13 mouse cellular contexts compared by ENCODE assay signal in the genomic region with DNA sequence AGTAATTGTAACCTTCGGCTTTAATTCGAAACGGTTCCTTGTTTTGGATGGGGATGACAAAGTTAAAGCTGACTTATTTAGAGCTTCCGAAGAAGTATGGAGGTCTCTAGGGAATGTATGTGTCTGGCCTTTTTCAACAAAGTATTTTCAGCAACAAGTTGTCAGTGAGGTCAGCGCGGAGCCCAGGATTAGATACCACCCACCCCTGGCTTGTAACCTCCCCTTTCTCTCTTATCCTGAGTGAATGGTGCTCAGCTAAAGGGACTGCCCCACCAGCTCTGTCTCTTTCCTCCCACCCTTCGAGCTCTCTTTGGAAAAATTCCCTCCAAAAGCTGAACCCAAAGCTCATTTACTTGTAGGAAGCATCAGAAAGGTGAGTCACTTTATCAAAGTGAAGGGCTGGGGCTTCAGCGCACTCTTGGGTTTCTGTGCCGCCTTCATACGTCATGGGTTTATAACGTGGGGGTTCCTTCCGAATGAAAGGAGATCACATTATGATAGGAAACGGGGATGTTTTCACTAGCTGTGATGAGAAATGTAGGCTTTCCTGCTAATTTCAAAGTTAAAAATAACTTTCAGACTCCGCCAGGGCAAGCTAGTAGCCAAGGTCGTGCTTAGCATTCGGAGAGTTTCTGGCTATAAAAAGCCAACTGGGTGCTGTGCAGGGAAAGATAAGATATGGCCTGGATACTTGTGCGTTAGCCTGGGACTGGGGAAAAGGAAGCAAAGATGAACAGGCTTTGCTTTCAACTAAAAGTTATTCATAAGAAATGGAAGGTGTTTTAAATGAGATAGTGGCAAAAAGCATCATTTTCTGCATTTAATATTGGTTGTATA. TPM values are rescaled to one million over a fixed set of nuclear protein-coding genes. Genes with fewer than 3 reads are reported as not detected.
DNase-seq lines count a peak whose midpoint lies in the region; ATAC-seq and TF ChIP-seq lines count a peak whose summit lies in the region.
"Had no signal": no experiment of that assay in that cellular context is flagged by ENCODE, and none has a peak within 500 bp of the region (broad histone marks: within the 10 kb centered on the region; RNA-seq: fewer than 3 reads in every experiment).

No protein-coding gene starts in this region.

- no peak for DNase-seq in frontal cortex, postnatal 14 days (ENCODE audit: low spot score in 2 of 2)
- no peak for DNase-seq in neural tube, embryonic 10.5 days (ENCODE audit: extremely low spot score, low spot score)
- DNase-seq in intestine, embryonic 14.5 days (ENCODE audit: low spot score), result peak; percentile 56
- DNase-seq in stomach, postnatal 0 days (ENCODE audit: low spot score), result no peak
- DNase-seq in thymus, postnatal 14 days, result no peak
- no peak for DNase-seq in forebrain, postnatal 0 days
- DNase-seq: left cerebral cortex, postnatal 4 days had no signal

- H3K4me2 ChIP-seq in neural tube, embryonic 13.5 days, result peak overlapping the region; percentile 15
- peak overlapping the region; percentile 43 for H3K4me2 ChIP-seq in intestine, embryonic 14.5 days (ENCODE audit: low read length)
- peak overlapping the region; percentile 28 for H3K4me2 ChIP-seq in stomach, postnatal 0 days (replicated peaks; ENCODE audit: low read depth)
- no peak overlapping the region for H3K4me2 ChIP-seq in forebrain, postnatal 0 days (ENCODE audit: low read depth)

- H3K9me3 ChIP-seq in neural tube, embryonic 13.5 days, result no peaks in the 10 kb centered on the region
- H3K9me3 ChIP-seq in intestine, embryonic 14.5 days (ENCODE audit: control insufficient read depth, low read length), result no peaks in the 10 kb centered on the region
- H3K9me3 ChIP-seq in stomach, postnatal 0 days (ENCODE audit: control insufficient read depth, low read length), result no peaks in the 10 kb centered on the region
- no peaks in the 10 kb centered on the region for H3K9me3 ChIP-seq in forebrain, postnatal 0 days (ENCODE audit: low read length)

- no peak for TF ChIP-seq CTCF in stomach, postnatal 0 days (IDR thresholded peaks at IDR 0.05; ENCODE audit: low read depth)
- no peak for TF ChIP-seq CTCF in forebrain, postnatal 0 days (IDR thresholded peaks at IDR 0.05; ENCODE audit: low read depth)

- TF ChIP-seq EP300 in stomach, postnatal 0 days (optimal IDR thresholded peaks at IDR 0.05), result no peak

- H3K36me3 ChIP-seq in neural tube, embryonic 13.5 days, result no peaks in the 10 kb centered on the region
- H3K36me3 ChIP-seq in intestine, embryonic 14.5 days (ENCODE audit: control insufficient read depth, insufficient read depth, low read length), result no peaks in the 10 kb centered on the region
- H3K36me3 ChIP-seq in stomach, postnatal 0 days (ENCODE audit: control insufficient read depth, insufficient read depth, low read length), result no peaks in the 10 kb centered on the region
- H3K36me3 ChIP-seq in forebrain, postnatal 0 days (ENCODE audit: insufficient read depth), result no peaks in the 10 kb centered on the region

- H3K27ac ChIP-seq in neural tube, embryonic 13.5 days (replicated peaks), result peak overlapping the region; percentile 35
- H3K27ac ChIP-seq in intestine, embryonic 14.5 days (ENCODE audit: low read depth), result peak overlapping the region; percentile 4; the same call in 1 of the 2 replicates
- H3K27ac ChIP-seq in stomach, postnatal 0 days (replicated peaks), result no peak overlapping the region
- no peak overlapping the region for H3K27ac ChIP-seq in forebrain, postnatal 0 days (ENCODE audit: low read depth, low read length)
- H3K27ac ChIP-seq: hindbrain, postnatal 0 days had no signal

- 69% methylated on average over 17 of the region's 17 CpGs for WGBS in neural tube, embryonic 13.5 days
- WGBS in intestine, embryonic 14.5 days, result 26% methylated on average over 17 of the region's 17 CpGs
- WGBS in stomach, postnatal 0 days, result 58% methylated on average over 17 of the region's 17 CpGs
- WGBS in forebrain, postnatal 0 days, result 85% methylated on average over 17 of the region's 17 CpGs

- H3K4me1 ChIP-seq in neural tube, embryonic 13.5 days (replicated peaks), result peaks cover 38% of the 10 kb centered on the region
- peaks cover 5% of the 10 kb centered on the region; the same call in 1 of the 2 replicates for H3K4me1 ChIP-seq in intestine, embryonic 14.5 days (replicated peaks; ENCODE audit: control insufficient read depth, insufficient read depth, low read length)
- no peaks in the 10 kb centered on the region for H3K4me1 ChIP-seq in stomach, postnatal 0 days (replicated peaks; ENCODE audit: control insufficient read depth, insufficient read depth)
- H3K4me1 ChIP-seq in forebrain, postnatal 0 days (ENCODE audit: insufficient read depth), result no peaks in the 10 kb centered on the region

- no peak overlapping the region for H3K9ac ChIP-seq in neural tube, embryonic 13.5 days
- H3K9ac ChIP-seq in intestine, embryonic 14.5 days (ENCODE audit: low read length), result no peak overlapping the region
- no peak overlapping the region for H3K9ac ChIP-seq in stomach, postnatal 0 days (ENCODE audit: low read length)
- no peak overlapping the region for H3K9ac ChIP-seq in forebrain, postnatal 0 days

- 0 out of 2 replicates have a peak, but pooled peaks have one; percentile 29 for ATAC-seq in frontal cortex, adult (ENCODE audit: low TSS enrichment)
- no peak for ATAC-seq in neural tube, embryonic 13.5 days (ENCODE audit: low read depth)
- peak; percentile 55; the same call in 1 of the 2 replicates for ATAC-seq in intestine, embryonic 14.5 days (replicated peaks; ENCODE audit: low FRiP score, low TSS enrichment, low read depth)
- ATAC-seq in stomach, postnatal 0 days (ENCODE audit: low FRiP score, low TSS enrichment), result no peak
- ATAC-seq in forebrain, postnatal 0 days, result no peak
- ATAC-seq: hindbrain, postnatal 0 days had no signal

- H3K4me3 ChIP-seq in neural tube, embryonic 13.5 days, result peak overlapping the region; percentile 8; the same call in 1 of the 2 replicates
- peak overlapping the region; percentile 20 for H3K4me3 ChIP-seq in intestine, embryonic 14.5 days (ENCODE audit: low read depth, low read length)
- H3K4me3 ChIP-seq in stomach, postnatal 0 days (ENCODE audit: low read depth, low read length), result no peak overlapping the region
- no peak overlapping the region for H3K4me3 ChIP-seq in forebrain, postnatal 0 days (ENCODE audit: low read depth, low read length)

- no peaks in the 10 kb centered on the region for H3K27me3 ChIP-seq in neural tube, embryonic 13.5 days
- no peaks in the 10 kb centered on the region for H3K27me3 ChIP-seq in intestine, embryonic 14.5 days (replicated peaks; ENCODE audit: control insufficient read depth, insufficient read depth, low read length)
- no peaks in the 10 kb centered on the region for H3K27me3 ChIP-seq in stomach, postnatal 0 days (ENCODE audit: control insufficient read depth, insufficient read depth, low read length)
- H3K27me3 ChIP-seq in forebrain, postnatal 0 days (ENCODE audit: insufficient read depth, low read length), result no peaks in the 10 kb centered on the region

RNA-seq across cellular contexts. Expression of a gene that starts 27.6 kb away (rescaled TPM):
- polyA plus RNA-seq in neural tube, embryonic 13.5 days (2015; fragmentation: Nextera tagmentation; extraction: Ambion mirVana), result 3.7 and 4.1 TPM in 2 replicates
- polyA plus RNA-seq in intestine, embryonic 14.5 days (2014; fragmentation: Nextera tagmentation; extraction: Ambion mirVana), result 1.5 and 1.7 TPM in 2 replicates
- 0.27 and 0.35 TPM in 2 replicates for polyA plus RNA-seq in stomach, postnatal 0 days (2015; fragmentation: Nextera tagmentation; extraction: Ambion mirVana)
- total RNA-seq in forebrain, postnatal 0 days (2014; rRNA removed), result 0.52 and 0.62 TPM in 2 replicates
- polyA plus RNA-seq in forebrain, postnatal 0 days (2015; fragmentation: Nextera tagmentation; extraction: Ambion mirVana), result 0.33 and 0.51 TPM in 2 replicates
- total RNA-seq: megakaryocyte, adult 5-6 weeks had no signal

RNA-seq across cellular contexts. Expression of a gene that starts 35.9 kb away (rescaled TPM):
- not detected in 2 replicates for polyA plus RNA-seq in neural tube, embryonic 13.5 days (2015; fragmentation: Nextera tagmentation; extraction: Ambion mirVana)
- not detected in 2 replicates for polyA plus RNA-seq in intestine, embryonic 14.5 days (2014; fragmentation: Nextera tagmentation; extraction: Ambion mirVana)
- polyA plus RNA-seq in stomach, postnatal 0 days (2015; fragmentation: Nextera tagmentation; extraction: Ambion mirVana), result not detected in 2 replicates
- not detected in 2 replicates for total RNA-seq in forebrain, postnatal 0 days (2014; rRNA removed)
- not detected in 2 replicates for polyA plus RNA-seq in forebrain, postnatal 0 days (2015; fragmentation: Nextera tagmentation; extraction: Ambion mirVana)
- total RNA-seq: hindbrain, postnatal 0 days; left cerebral cortex, postnatal 4 days; megakaryocyte, adult 5-6 weeks had no signal
- polyA plus RNA-seq: frontal cortex, adult 2 months; hindbrain, postnatal 0 days; thymus, postnatal 0 days had no signal

Comparison
In these comparisons a context has a peak if more than half of its experiments do, and no peak if none do; other contexts are left out.
1. ATAC-seq: peak in frontal cortex, adult (single experiment) and intestine, embryonic 14.5 days (single experiment); none in neural tube, embryonic 13.5 days (single experiment), stomach, postnatal 0 days (single experiment) and forebrain, postnatal 0 days (single experiment).
2. H3K27ac ChIP-seq: peak in neural tube, embryonic 13.5 days (single experiment) and intestine, embryonic 14.5 days (single experiment); none in stomach, postnatal 0 days (single experiment) and forebrain, postnatal 0 days (single experiment).
3. H3K4me3 ChIP-seq: peak in neural tube, embryonic 13.5 days (single experiment) and intestine, embryonic 14.5 days (single experiment); none in stomach, postnatal 0 days (single experiment) and forebrain, postnatal 0 days (single experiment).